Mouse (Mus musculus) midbrain, embryonic 15.5 days (tissue): ENCODE results near the gene Gm49384. TPM values are rescaled to one million over a fixed set of nuclear protein-coding genes. Genes with fewer than 3 reads are reported as not detected.
"Not testable (repeated sequence)": the region's sequence is repeated elsewhere in the genome, so short reads cannot be mapped to it uniquely, and the experiment has no call there.

Source experiments
- ATAC-seq: fragments of 200-750 bp; cut with Nextera tagmentation; replicated peaks from 2 replicates; pipeline ENCODE4 v1.8.0; 2017; ENCODE audit warnings: moderate TSS enrichment
- H3K27ac ChIP-seq: fragments of 300-500 bp; sonication (generic); 2 replicates; pipeline ENCODE4 v1.5.1; 2015; ENCODE audit warnings: mild to moderate bottlenecking, inconsistent platforms
- H3K27me3 ChIP-seq: fragments of 300-500 bp; sonication (generic); replicated peaks from 2 replicates; pipeline ENCODE4 v1.6.1; 2015; ENCODE audit warnings: inconsistent platforms
- H3K36me3 ChIP-seq: fragments of 300-500 bp; sonication (generic); replicated peaks from 2 replicates; pipeline ENCODE4 v1.6.1; 2015; ENCODE audit warnings: inconsistent platforms
- H3K4me1 ChIP-seq: fragments of 300-500 bp; sonication (generic); 2 replicates; pipeline ENCODE4 v1.6.1; 2015; ENCODE audit warnings: inconsistent platforms
- H3K4me2 ChIP-seq: fragments of 300-500 bp; sonication (generic); 2 replicates; pipeline ENCODE4 v1.6.1; 2015; ENCODE audit warnings: inconsistent platforms, mild to moderate bottlenecking, moderate library complexity
- H3K4me3 ChIP-seq: fragments of 300-500 bp; sonication (generic); 2 replicates; pipeline ENCODE4 v1.5.1; 2015; ENCODE audit warnings: mild to moderate bottlenecking, inconsistent platforms
- H3K9ac ChIP-seq: fragments of 300-500 bp; sonication (generic); 2 replicates; pipeline ENCODE4 v1.6.1; 2015; ENCODE audit warnings: mild to moderate bottlenecking, inconsistent platforms
- H3K9me3 ChIP-seq: fragments of 300-500 bp; sonication (generic); 2 replicates; pipeline ENCODE4 v1.6.1; 2016; ENCODE audit warnings: inconsistent platforms
- WGBS: fragments of 180-500 bp; shearing (Covaris S2); methylation state at CpG from one replicate; pipeline ENCODE4 v1.1.7; 2015; ENCODE audit warnings: mixed read lengths; 5-methylcytosine and 5-hydroxymethylcytosine counted together
- polyA plus RNA-seq: library from polyadenylated mRNA; unstranded; fragments of >200 nt; fragmentation: Nextera tagmentation; extraction: Ambion mirVana; gene quantifications from 2 replicates; pipeline ENCODE4 v1.2.1, GENCODE M21; 2015

Gene Gm49384
- polyA plus RNA-seq, 1 experiment from 2014 or later, result 9.0 TPM

DNA sequence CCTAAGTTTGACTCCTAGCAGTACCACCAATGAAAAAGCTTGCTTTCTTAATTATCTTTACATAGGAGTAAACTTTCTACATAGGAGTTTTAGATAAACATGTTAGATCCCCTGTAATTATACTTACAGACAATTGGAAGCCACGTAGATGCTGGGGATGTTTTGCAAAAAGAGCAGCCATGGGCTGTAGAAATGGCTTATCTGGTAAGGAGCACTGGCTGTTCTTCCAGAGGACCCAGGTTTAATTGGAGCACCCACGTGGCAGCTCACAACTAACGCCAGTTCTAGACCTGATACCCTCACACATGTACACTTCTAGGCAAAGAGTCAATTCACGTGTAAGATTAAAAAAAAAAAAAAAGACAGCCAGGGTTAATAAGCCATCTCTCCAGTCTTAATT is 22.3 kb downstream of the Gm49384 start:
- Histone ChIP-seq H3K9ac (no peak overlapping the region), H3K4me1 (peaks cover 18% of the 10 kb centered on the region), H3K27ac (no peak overlapping the region), H3K36me3 (no peaks in the 10 kb centered on the region), H3K9me3 (no peaks in the 10 kb centered on the region), H3K4me2 (no peak overlapping the region), H3K4me3 (no peak overlapping the region), H3K27me3 (no peaks in the 10 kb centered on the region)
- ATAC-seq, result no peak
- WGBS, result 90% methylated on average over 4 of the region's 4 CpGs

- Histone ChIP-seq H3K27me3 (no peaks in the 10 kb centered on the region), H3K4me3 (no peak overlapping the region), H3K9ac (no peak overlapping the region), H3K4me1 (peaks cover 5% of the 10 kb centered on the region), H3K9me3 (no peaks in the 10 kb centered on the region), H3K27ac (no peak overlapping the region), H3K4me2 (no peak overlapping the region), H3K36me3 (no peaks in the 10 kb centered on the region)
- no peak for ATAC-seq
- WGBS, result 75% methylated on average over 12 of the region's 12 CpGs
Measured at GRCm38 (mm10) chr12:69179371-69179770, 24.7 kb downstream of the Gm49384 start.

DNA sequence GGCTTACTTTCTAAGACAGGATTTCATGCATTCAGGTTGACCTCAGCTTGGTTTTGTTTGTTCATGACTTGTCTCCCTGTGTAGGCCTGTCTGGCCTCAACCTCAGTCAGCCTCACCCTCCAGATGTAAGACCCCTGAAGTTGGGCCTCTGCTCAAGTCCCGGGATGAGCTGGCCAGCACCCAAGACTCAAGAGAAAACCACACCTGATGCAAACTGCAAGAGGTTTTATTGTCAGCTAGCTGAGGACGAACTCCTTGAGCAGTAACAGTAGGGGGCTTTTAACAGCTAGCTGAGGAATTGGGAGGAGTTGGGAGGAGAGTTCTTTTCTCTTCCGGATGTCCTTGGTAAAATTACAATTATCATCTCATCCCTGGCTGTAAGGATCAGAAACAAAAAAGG is 26.5 kb downstream of the Gm49384 start:
- Histone ChIP-seq H3K4me3 (no peak overlapping the region), H3K9ac (no peak overlapping the region), H3K4me2 (no peak overlapping the region), H3K27ac (no peak overlapping the region), H3K36me3 (no peaks in the 10 kb centered on the region), H3K4me1 (no peaks in the 10 kb centered on the region), H3K9me3 (no peaks in the 10 kb centered on the region), H3K27me3 (no peaks in the 10 kb centered on the region)
- ATAC-seq, result no peak
- WGBS, result 85% methylated on average over 3 of the region's 3 CpGs

DNA sequence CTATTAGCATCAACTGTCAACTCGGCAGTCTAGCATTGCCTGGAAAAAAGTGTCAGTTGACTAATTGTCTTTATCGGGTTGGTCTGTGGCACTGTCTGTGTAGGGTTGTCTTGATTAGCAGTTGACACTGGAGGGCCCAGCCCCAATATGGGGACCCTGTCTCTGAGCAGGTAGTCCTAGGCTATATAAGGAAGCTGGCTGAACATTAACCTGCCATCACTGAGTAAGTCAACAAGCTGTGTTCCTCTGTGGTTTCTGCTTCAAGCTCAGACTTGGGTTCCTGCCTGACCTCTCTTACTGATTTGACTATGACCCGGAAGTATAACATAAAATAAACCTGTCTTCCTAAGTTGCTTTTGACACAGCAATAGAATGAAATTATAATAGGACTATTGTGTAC is 28.1 kb downstream of the Gm49384 start:
- H3K36me3 ChIP-seq, result no peaks in the 10 kb centered on the region
- H3K27me3 ChIP-seq, result no peaks in the 10 kb centered on the region
- no peaks in the 10 kb centered on the region for H3K9me3 ChIP-seq
- H3K9ac ChIP-seq, result no peak overlapping the region
- 93% methylated on average over 3 of the region's 3 CpGs for WGBS
- no peak for ATAC-seq
- H3K27ac ChIP-seq, result no peak overlapping the region
- no peak overlapping the region for H3K4me3 ChIP-seq
- no peaks in the 10 kb centered on the region for H3K4me1 ChIP-seq
- no peak overlapping the region for H3K4me2 ChIP-seq

GRCm38 (mm10) chr12:69171307-69171706 is 32.8 kb downstream of the Gm49384 start:
- WGBS, result 95% methylated on average over 2 of the region's 2 CpGs
- H3K4me1 ChIP-seq, result peaks cover 11% of the 10 kb centered on the region

DNA sequence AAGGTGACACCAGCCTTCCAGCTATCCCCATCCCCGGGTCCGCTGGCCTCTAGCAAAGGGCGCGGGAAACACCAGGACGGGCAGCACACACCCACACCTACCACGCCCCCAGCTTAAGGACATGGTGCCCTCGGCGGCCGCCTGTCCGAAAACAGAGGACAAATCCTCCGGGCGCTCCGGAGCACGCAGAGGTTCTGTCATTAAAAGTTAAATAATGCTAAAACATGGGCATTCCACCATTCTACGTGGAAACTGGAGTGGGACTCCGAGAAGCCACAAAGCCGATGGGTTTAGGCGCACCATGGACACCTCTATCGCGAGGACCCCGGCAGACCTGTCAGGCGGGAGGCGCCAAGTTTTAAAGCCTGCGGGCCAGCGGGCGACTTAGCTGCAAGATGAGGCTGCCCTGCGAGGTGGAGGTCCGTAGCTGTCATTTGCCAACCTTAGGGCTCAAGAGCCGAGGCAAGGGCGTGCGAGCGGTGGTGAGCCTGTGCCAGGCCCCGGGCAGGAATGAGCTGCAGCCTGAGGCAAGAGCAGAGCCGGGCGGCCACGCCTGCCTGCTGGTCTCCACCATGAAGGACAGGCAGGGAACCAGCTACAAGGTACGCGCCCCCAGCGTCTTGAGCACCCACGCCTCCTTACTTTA is 35.5 kb downstream of the Gm49384 start, which contains the start of gene Lrr1:
Gene Lrr1 (plus strand): TSS at position 354 of the 646 bp plus-strand sequence.
- peak within 1 kb of the TSS; percentile 64 for H3K9ac ChIP-seq
- H3K4me1 ChIP-seq, result peaks cover 11% of the 10 kb centered on the region
- no peaks in the 10 kb centered on the region for H3K9me3 ChIP-seq
- peak within 1 kb of the TSS; percentile 81 for H3K27ac ChIP-seq
- H3K4me2 ChIP-seq, result peak within 1 kb of the TSS; percentile 97
- ATAC-seq, result peak; percentile 94
- no peaks in the 10 kb centered on the region for H3K27me3 ChIP-seq
- peak within 1 kb of the TSS; percentile 64 for H3K4me3 ChIP-seq
- WGBS, result under 1% methylated on average over 40 of the region's 40 CpGs
- H3K36me3 ChIP-seq, result no peaks in the 10 kb centered on the region

More at GRCm38 (mm10) chr12:69171307-69171706, 32.8 kb downstream of the Gm49384 start:
- no peak overlapping the region for H3K4me3 ChIP-seq
- H3K4me2 ChIP-seq, result no peak overlapping the region
- no peaks in the 10 kb centered on the region for H3K36me3 ChIP-seq
- H3K9me3 ChIP-seq, result no peaks in the 10 kb centered on the region
- no peak overlapping the region for H3K27ac ChIP-seq
- no peak for ATAC-seq
- no peaks in the 10 kb centered on the region for H3K27me3 ChIP-seq
- no peak overlapping the region for H3K9ac ChIP-seq

DNA sequence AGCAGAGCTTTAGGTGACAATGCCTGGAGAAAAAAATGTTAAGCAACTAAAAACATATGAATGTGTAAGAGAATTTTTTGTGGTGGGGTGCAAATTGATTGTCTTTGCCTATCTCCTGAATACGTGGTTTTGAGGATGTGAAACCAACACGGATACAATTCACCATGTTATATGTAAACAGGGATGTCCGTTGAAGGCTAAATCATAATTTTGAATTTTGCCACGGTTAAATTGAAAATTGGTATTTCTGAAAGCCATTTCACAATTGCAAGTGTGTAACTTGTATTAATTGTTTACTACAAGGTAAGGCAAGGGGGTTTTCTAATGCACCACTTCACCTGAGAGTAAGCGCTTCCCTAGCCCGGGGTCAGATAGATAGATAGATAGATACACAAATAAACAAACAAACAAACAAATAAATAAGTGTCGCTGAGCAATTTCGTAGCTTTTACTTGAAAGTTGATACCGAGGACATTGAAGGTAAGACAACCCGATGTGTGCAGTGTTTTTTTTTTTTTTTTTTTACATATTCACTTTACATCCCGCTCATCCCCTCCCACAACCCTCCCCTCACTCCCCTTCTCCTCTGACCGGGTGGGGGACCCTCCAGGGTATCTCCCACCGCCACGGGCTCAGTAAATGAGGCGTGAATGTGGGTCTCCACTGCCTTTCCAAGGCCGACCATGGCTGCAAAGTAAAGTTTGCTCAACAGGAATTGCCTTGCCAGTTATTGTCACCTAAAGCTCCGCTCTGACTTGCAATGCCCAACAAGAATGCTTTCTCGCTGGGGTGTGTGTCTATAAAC is 36.2 kb downstream of the Gm49384 start:
- 9% methylated on average over 18 of the region's 18 CpGs for WGBS
- H3K4me3 ChIP-seq, result peak overlapping the region; percentile 64

DNA sequence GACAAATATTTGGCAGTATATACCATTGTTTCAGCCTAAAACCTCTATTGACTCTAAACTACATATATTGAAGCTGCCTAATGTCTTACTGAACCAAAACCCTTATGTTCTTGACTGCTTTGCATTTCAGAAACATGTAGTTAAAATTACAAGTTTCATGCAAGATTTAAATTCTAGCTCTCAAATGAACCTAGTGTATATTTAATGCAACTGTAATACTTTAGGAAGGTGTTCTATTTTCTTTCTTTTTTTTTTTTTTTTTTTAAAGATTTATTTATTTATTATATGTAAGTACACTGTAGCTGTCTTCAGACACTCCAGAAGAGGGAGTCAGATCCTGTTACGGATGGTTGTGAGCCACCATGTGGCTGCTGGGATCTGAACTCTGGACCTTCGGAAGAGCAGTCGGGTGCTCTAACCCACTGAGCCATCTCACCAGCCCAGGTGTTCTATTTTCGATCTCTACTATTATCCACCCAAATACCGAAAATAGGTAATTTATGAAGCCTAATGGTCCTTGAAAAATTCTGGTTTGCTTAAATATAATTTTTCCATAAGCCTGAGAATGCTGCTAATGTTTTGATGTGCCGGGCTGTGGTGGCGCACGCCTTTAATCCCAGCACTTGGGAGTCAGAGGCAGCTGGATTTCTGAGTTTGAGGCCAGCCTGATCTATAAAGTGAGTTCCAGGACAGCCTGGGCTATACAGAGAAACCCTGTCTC is 37.0 kb downstream of the Gm49384 start:
- not testable (repeated sequence) for H3K9ac ChIP-seq, H3K36me3 ChIP-seq, H3K27me3 ChIP-seq, ATAC-seq, H3K4me2 ChIP-seq, H3K27ac ChIP-seq, H3K9me3 ChIP-seq, H3K4me3 ChIP-seq
- H3K4me1 ChIP-seq, result peaks cover 11% of the 10 kb centered on the region
- WGBS, result 67% methylated on average over 8 of the region's 8 CpGs

More for the DNA sequence above, 36.2 kb downstream of the Gm49384 start:
- H3K4me2 ChIP-seq, result peak overlapping the region; percentile 97
- no peaks in the 10 kb centered on the region for H3K27me3 ChIP-seq
- peaks cover 11% of the 10 kb centered on the region for H3K4me1 ChIP-seq
- peak; percentile 71 for ATAC-seq
- H3K9ac ChIP-seq, result peak overlapping the region; percentile 64
- H3K27ac ChIP-seq, result peak overlapping the region; percentile 81
- no peaks in the 10 kb centered on the region for H3K36me3 ChIP-seq
- H3K9me3 ChIP-seq, result no peaks in the 10 kb centered on the region

DNA sequence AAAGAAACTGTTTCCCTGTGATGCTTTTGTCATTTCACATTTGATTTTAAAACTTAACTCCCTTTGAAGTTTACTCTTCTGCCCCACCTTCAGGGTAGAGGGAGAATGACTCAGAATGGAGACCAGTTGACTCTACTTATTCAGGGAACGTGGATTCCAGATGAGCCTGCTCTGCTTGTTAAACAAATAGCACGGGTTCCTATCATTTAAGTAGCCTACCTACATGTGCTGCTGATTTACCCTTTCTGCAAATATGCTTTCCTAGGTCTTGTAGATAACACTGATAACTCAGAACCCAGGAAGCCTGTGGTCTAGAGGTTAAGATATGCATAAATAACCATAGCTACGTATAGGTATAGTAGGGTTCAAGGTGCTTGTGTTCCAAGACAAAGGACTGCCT is 39.2 kb downstream of the Gm49384 start:
- ATAC-seq, result no peak
- Histone ChIP-seq H3K27ac (no peak overlapping the region), H3K9me3 (no peaks in the 10 kb centered on the region), H3K36me3 (no peaks in the 10 kb centered on the region), H3K4me3 (no peak overlapping the region), H3K4me2 (no peak overlapping the region), H3K9ac (no peak overlapping the region), H3K4me1 (peaks cover 11% of the 10 kb centered on the region), H3K27me3 (no peaks in the 10 kb centered on the region)
- 59% methylated on average over 3 of the region's 3 CpGs for WGBS

GRCm38 (mm10) chr12:69163586-69163985 is 40.5 kb downstream of the Gm49384 start:
- not testable (repeated sequence) for H3K27me3 ChIP-seq, H3K4me1 ChIP-seq, H3K4me2 ChIP-seq, H3K27ac ChIP-seq, H3K9ac ChIP-seq, H3K36me3 ChIP-seq, H3K9me3 ChIP-seq, ATAC-seq, H3K4me3 ChIP-seq
- 88% methylated on average over 4 of the region's 4 CpGs for WGBS

DNA sequence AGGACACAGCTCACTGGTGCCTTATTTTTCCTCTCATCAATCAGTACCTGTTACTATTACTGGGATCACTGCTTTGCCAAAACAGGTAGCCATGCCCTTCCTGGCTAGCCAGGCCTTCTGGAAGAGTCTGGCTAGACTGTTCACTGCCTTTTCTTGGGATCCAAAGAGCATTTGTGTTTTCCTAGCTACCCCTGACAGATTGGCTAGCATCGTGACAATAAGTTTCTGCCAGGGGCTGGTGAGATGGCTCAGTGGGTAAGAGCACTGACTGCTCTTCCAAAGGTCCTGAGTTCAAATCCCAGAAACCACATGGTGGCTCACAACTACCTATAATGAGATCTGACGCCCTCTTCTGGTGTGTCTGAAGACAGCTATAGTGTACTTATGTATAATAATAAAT is 43.4 kb downstream of the Gm49384 start:
- 86% methylated on average over 2 of the region's 2 CpGs for WGBS
- H3K27me3 ChIP-seq, H3K4me3 ChIP-seq, H3K4me2 ChIP-seq, ATAC-seq, H3K9ac ChIP-seq, H3K9me3 ChIP-seq, H3K27ac ChIP-seq, H3K4me1 ChIP-seq: not testable (repeated sequence)
- H3K36me3 ChIP-seq, result peaks cover 11% of the 10 kb centered on the region; the same call in 1 of the 2 replicates

DNA sequence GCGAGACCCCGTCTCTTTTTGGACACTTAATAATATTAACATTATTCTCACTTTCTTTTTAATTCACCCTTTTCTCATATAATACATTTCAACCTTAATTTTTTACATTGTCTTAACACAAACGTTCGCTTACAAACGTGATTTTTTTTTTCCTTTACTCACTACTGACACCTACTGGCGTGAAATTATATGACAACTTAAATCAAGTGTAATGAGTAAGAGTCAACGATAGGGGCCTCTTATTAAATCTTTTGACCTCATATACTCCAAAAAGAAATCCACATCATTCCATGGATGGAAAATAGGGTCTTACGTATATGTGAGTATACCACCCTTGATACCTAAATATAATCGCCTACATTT is 44.5 kb downstream of the Gm49384 start:
- H3K27me3 ChIP-seq, result no peaks in the 10 kb centered on the region
- H3K4me2 ChIP-seq, result peak overlapping the region; percentile 28; the same call in 1 of the 2 replicates
- no peaks in the 10 kb centered on the region for H3K9me3 ChIP-seq
- peak overlapping the region; percentile 66 for H3K4me3 ChIP-seq
- peaks cover 11% of the 10 kb centered on the region; the same call in 1 of the 2 replicates for H3K36me3 ChIP-seq
- ATAC-seq, result peak; percentile 7; the same call in 1 of the 2 replicates
- WGBS, result 5% methylated on average over 9 of the region's 9 CpGs
- H3K4me1 ChIP-seq, result peaks cover 9% of the 10 kb centered on the region
- peak overlapping the region; percentile 53; the same call in 1 of the 2 replicates for H3K27ac ChIP-seq
- no peak overlapping the region for H3K9ac ChIP-seq
